Mouse (Mus musculus) limb, embryonic 14.5 days (tissue): Measurements from ENCODE around the gene Tcte3. TPM values are rescaled to one million over a fixed set of nuclear protein-coding genes. Genes with fewer than 3 reads are reported as not detected.
"Not testable (repeated sequence)": the region's sequence is repeated elsewhere in the genome, so short reads cannot be mapped to it uniquely, and the experiment has no call there.

Source experiments
- ATAC-seq: fragments of 200-750 bp; cut with Nextera tagmentation; 2 replicates; pipeline ENCODE4 v1.8.0; 2017; ENCODE audit warnings: low read depth, moderate number of reproducible peaks, moderate TSS enrichment; ENCODE audit not compliant: low FRiP score
- DNase-seq: peaks from one replicate; pipeline ENCODE4 v3.0.0-alpha.2; 2015; ENCODE audit warnings: low spot score
- H3K27ac ChIP-seq: fragments of 300-500 bp; sonication (generic); replicated peaks from 2 replicates; pipeline ENCODE4 v1.5.1; 2014; ENCODE audit warnings: low read depth, mild to moderate bottlenecking, low read length, moderate library complexity, mixed read lengths
- H3K27me3 ChIP-seq: fragments of 300-500 bp; sonication (generic); 2 replicates; pipeline ENCODE4 v1.6.1; 2014; ENCODE audit warnings: low read length, mixed read lengths; ENCODE audit not compliant: control insufficient read depth, insufficient read depth
- H3K36me3 ChIP-seq: fragments of 300-500 bp; sonication (generic); 2 replicates; pipeline ENCODE4 v1.6.1; 2014; ENCODE audit warnings: mild to moderate bottlenecking, low read length, moderate library complexity, mixed read lengths; ENCODE audit not compliant: control insufficient read depth, insufficient read depth
- H3K4me1 ChIP-seq: fragments of 300-500 bp; sonication (generic); 2 replicates; pipeline ENCODE4 v1.6.1; 2014; ENCODE audit warnings: antibody characterized with exemption, low read length, mixed read lengths; ENCODE audit not compliant: control insufficient read depth, insufficient read depth
- H3K4me2 ChIP-seq: fragments of 300-500 bp; sonication (generic); replicated peaks from 2 replicates; pipeline ENCODE4 v1.6.1; 2014; ENCODE audit warnings: low read depth, mild to moderate bottlenecking, low read length, moderate library complexity; ENCODE audit not compliant: severe bottlenecking
- H3K4me3 ChIP-seq: fragments of 300-500 bp; sonication (generic); replicated peaks from 2 replicates; pipeline ENCODE4 v1.5.1; 2014; ENCODE audit warnings: low read length
- H3K9ac ChIP-seq: fragments of 300-500 bp; sonication (generic); 2 replicates; pipeline ENCODE4 v1.6.1; 2014; ENCODE audit warnings: mild to moderate bottlenecking, low read depth, low read length, moderate library complexity; ENCODE audit not compliant: severe bottlenecking
- H3K9me3 ChIP-seq: fragments of 300-500 bp; sonication (generic); 2 replicates; pipeline ENCODE4 v1.6.1; 2016; ENCODE audit warnings: low read length; ENCODE audit not compliant: control insufficient read depth
- WGBS: fragments of 180-500 bp; shearing (Covaris S2); extraction: QIAGEN DNeasy Blood & Tissue Kit; methylation state at CpG from one replicate; pipeline ENCODE4 v1.1.7; 2014; 5-methylcytosine and 5-hydroxymethylcytosine counted together
- polyA plus RNA-seq, 2 experiments: library from polyadenylated mRNA; depleted of rRNA in 1 of 2; stranded (reverse) in 1 of 2; unstranded in 1 of 2; fragments of >200 nt; fragmentation: Nextera tagmentation in 1 of 2; extraction: Ambion mirVana in 1 of 2; gene quantifications; 2 replicates each; pipeline versions ENCODE4 v1.2.1 to v1.2.3; 2012 to 2014

The Tcte3 gene
- polyA plus RNA-seq, 2 experiments, result not detected

DNA sequence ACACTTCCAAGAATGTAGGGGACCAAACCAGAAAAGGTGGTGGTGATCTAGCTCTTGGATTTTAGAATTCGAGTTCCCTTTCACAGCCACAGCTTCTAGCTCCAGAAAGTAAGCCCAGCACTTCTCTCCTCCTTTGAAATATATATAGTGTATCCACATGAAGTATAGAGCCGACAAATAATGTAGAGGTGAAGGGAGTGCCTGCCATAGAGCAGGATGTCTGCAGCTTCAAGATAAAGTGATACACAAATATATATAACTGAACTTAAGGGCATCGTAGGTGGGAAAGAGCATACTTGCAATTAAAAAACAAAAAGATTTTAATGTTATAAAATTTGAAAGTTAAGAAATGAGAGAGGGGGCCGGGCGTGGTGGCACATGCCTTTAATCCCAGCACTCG lies 15.8 kb downstream of the Tcte3 start:
- not testable (repeated sequence) for H3K27ac ChIP-seq, H3K4me1 ChIP-seq, H3K36me3 ChIP-seq, H3K27me3 ChIP-seq, H3K9ac ChIP-seq, H3K9me3 ChIP-seq, ATAC-seq, H3K4me3 ChIP-seq, H3K4me2 ChIP-seq, DNase-seq
- WGBS, result no CpG with 5 or more reads among the region's 6 CpGs

DNA sequence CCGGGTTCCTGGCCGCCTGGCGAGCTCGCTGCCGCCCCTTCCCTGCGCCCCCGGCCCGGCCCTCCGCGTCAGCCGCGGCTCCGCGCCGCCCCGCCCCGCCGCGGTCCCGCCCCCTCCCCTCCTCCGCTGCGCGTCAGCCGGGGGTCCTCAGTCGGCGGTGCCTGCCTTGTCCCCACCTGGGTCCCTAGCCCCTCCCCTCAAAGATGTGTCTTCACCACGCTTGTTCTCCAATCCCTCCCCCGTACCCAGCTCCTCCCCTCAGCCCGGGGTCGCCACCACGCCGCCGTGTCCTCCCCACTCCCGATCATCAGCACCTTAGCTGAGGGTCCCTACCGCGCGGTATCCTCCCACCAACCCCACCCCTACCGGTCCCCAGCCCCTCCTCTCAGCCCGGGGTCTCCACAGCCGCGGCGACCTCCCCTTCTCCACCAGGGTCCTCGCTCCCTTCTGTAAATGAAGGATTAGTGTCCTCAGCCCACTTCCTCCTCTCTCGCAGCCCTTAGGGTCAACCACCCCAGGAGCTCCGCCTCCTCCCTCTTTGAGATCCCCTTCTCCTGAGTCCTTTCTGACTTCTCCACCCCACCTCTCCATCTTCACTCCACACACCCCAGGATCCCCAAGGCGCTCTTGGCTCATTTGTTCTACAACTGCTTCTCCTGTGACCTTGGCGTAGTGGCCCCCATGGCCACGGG lies 16.6 kb downstream of the Tcte3 start:
- H3K4me3 ChIP-seq, H3K36me3 ChIP-seq, H3K4me1 ChIP-seq, H3K4me2 ChIP-seq, H3K27me3 ChIP-seq, DNase-seq, H3K9me3 ChIP-seq, H3K9ac ChIP-seq, H3K27ac ChIP-seq: not testable (repeated sequence)
- WGBS, result no CpG with 5 or more reads among the region's 48 CpGs
- ATAC-seq, result peak; percentile 93

DNA sequence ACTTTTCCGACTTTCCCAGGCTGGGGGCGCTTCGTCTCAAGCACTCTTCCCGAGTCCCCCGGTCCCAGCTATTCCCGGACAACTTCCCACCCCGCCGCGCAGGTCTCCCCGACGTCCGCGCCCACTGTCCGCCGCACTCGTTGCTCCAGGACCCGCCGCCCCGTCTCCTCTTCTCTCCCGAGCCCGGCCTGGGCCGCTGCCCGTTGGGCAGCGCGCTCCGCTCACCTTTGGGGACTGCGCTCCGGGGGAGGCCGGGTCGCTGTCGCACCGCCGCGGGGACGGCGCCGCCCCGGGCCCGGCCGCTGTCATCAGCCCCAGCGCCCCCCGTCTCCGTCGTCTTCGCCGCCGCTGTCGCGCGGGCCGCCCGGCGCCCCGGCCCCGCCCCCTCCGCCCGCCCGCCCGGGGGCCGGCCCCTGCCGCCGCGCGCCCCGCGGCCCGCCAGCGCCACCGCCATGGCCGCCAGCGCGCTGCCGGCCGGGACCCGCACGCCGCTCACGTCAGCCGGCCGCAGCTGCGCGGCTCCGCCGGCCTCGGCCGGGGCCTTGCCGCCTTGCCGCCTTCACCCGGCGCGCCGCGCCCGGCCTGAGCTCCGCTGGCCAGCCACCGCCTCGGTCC lies 17.3 kb downstream of the Tcte3 start:
- peak; percentile 80 for ATAC-seq
- H3K4me3 ChIP-seq, H3K36me3 ChIP-seq, DNase-seq, H3K9ac ChIP-seq, H3K4me1 ChIP-seq, H3K27ac ChIP-seq, H3K9me3 ChIP-seq, H3K4me2 ChIP-seq, H3K27me3 ChIP-seq: not testable (repeated sequence)
- WGBS, result no CpG with 5 or more reads among the region's 97 CpGs

DNA sequence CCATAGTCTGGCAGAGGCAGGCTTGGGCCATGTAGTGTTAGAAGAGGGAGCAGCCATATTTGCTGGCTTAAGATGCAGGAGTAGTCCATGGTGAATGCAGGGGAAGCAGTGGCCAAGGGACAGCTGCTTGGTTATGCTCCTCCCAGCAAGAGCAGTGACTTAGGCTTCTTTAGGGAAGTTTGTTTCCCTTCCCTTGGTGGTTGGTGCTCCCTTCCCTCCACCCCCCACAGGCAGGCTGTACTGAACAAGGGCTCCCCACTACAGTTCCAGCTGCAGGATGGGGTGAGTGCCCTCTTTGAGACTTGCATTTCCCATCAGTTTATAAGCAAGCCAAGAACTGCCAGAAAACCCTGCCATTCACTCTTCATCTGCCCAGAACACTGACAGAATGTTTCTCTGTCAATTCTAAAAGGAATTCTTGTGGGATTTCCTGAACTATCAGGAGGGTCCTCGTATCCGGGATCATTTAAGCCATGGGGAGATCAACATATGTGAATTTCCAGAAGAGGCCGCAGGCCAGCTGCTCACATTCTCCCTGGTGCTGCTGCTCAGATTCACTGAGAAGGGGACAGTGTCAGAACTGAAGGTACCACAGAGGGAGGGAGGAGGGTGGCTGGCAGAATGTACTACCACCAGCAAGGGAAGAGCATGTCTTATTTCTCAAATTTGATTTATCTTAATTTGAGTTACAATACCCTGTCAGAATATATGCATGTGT lies 19.6 kb downstream of the Tcte3 start:
- not testable (repeated sequence) for DNase-seq

DNA sequence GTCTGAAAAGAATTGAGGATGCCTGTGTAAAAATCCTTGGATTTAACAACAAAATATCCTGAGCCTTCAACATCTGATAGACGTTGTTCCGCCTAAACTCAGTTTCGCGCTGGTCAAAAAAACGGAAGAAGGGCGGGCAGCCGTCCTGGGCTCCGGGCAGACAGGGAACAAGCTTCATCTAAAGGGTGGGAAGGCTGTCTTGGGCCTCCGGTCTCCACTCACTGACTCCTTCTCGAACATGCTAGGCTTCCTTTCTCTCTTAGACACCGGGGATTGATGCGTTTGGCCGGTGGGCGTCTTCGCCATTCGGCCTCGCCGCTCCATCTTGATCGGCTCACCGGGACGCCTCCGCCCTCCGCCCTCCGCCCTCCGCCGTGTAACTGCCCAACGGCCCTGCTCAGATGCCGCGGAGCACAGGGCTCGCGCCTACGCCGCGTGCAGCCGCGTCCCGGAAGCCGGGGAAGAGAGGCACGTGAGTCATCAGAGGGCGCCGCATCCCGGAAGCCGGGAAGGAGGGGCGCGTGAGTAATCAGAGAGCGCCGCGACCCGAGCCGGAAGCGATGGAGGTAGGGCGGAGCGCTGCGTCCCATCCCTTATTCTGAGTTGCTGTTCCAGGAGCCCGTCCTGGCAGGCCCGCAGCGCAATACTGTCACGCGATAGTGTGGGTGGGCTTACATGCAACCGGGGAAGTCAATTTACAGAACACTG lies 31.4 kb downstream of the Tcte3 start, which contains the start of gene Gm3435:
Gene Gm3435 (plus strand): TSS at position 471 of the 708 bp plus-strand sequence.
- WGBS, result no CpG with 5 or more reads among the region's 60 CpGs
- not testable (repeated sequence) for H3K4me1 ChIP-seq, H3K4me2 ChIP-seq, H3K27me3 ChIP-seq, H3K9me3 ChIP-seq, H3K4me3 ChIP-seq, DNase-seq, H3K27ac ChIP-seq, H3K36me3 ChIP-seq, H3K9ac ChIP-seq
- ATAC-seq, result peak; percentile 97

More for the DNA sequence above, 19.6 kb downstream of the Tcte3 start:
- not testable (repeated sequence) for H3K4me2 ChIP-seq, H3K4me1 ChIP-seq, H3K27ac ChIP-seq, ATAC-seq, H3K27me3 ChIP-seq, H3K36me3 ChIP-seq, H3K9ac ChIP-seq, H3K4me3 ChIP-seq, H3K9me3 ChIP-seq
- WGBS, result 74% methylated on average over 3 of the region's 3 CpGs

DNA sequence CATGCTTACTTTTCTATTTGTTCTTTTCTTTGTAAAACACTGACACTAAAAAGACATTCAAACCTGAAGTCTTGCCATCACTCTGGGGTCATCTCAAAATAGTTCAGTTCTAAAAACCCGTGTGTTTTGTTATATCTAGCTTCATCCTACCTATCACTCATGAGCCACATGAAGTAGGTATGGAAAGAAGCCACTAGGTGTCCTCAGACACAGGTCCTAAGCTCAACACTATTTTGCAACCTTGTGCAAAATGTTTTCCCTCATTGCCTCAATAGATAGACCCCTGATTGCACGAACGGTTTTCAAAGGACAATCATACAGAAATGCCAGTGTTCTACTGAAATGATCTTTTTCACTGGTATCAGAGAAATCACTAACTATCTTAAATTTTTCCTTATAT lies 32.2 kb downstream of the Tcte3 start:
- DNase-seq, H3K36me3 ChIP-seq, H3K9me3 ChIP-seq, H3K27me3 ChIP-seq, H3K4me3 ChIP-seq, ATAC-seq, H3K9ac ChIP-seq, H3K4me2 ChIP-seq, H3K4me1 ChIP-seq, H3K27ac ChIP-seq: not testable (repeated sequence)
- no CpG with 5 or more reads among the region's 3 CpGs for WGBS

DNA sequence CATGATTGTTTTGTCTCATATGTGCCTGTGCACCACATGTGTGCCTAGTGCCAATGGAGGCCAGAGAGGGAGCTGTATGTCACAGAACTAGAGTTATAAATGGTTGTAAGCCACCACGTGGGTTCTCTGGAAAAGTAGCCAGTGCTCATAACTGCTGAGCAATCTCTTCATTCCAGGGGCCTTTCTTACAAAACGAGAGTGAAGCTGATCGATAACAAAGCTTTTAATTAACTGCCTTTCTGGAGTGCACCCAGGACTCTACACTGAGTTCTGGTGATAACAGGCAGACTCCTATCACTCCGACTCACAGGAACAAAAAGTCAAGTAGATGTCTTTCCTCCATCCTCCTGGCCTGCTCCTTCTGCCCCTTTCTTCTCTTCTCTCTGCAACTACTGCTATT lies 41.2 kb downstream of the Tcte3 start:
- H3K4me1 ChIP-seq, H3K9ac ChIP-seq, H3K27me3 ChIP-seq, H3K36me3 ChIP-seq, DNase-seq, H3K4me3 ChIP-seq, H3K9me3 ChIP-seq, H3K27ac ChIP-seq, ATAC-seq, H3K4me2 ChIP-seq: not testable (repeated sequence)
- no CpG with 5 or more reads among the region's 4 CpGs for WGBS

DNA sequence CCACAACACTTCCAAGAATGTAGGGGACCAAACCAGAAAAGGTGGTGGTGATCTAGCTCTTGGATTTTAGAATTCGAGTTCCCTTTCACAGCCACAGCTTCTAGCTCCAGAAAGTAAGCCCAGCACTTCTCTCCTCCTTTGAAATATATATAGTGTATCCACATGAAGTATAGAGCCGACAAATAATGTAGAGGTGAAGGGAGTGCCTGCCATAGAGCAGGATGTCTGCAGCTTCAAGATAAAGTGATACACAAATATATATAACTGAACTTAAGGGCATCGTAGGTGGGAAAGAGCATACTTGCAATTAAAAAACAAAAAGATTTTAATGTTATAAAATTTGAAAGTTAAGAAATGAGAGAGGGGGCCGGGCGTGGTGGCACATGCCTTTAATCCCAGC lies 47.1 kb downstream of the Tcte3 start:
- H3K9ac ChIP-seq, H3K4me2 ChIP-seq, ATAC-seq, H3K27me3 ChIP-seq, H3K27ac ChIP-seq, H3K36me3 ChIP-seq, DNase-seq, H3K4me3 ChIP-seq, H3K9me3 ChIP-seq, H3K4me1 ChIP-seq: not testable (repeated sequence)
- no CpG with 5 or more reads among the region's 5 CpGs for WGBS
